Mouse (Mus musculus) olfactory bulb, adult 2 months (tissue): Measurements from ENCODE around the gene Mkrn1.

Source experiments
- CTCF ChIP-seq: fragments of 200-500 bp; IDR thresholded peaks from 2 replicates; pipeline ENCODE4 v1.5.1; 2012; ENCODE audit warnings: low read depth, mild to moderate bottlenecking, low read length, moderate library complexity; ENCODE audit not compliant: insufficient read depth
- POLR2A ChIP-seq: fragments of 200-500 bp; IDR thresholded peaks from 2 replicates; pipeline ENCODE4 v1.6.1; 2012; ENCODE audit warnings: mild to moderate bottlenecking, low read depth, low read length, moderate library complexity; ENCODE audit not compliant: insufficient read depth

DNA sequence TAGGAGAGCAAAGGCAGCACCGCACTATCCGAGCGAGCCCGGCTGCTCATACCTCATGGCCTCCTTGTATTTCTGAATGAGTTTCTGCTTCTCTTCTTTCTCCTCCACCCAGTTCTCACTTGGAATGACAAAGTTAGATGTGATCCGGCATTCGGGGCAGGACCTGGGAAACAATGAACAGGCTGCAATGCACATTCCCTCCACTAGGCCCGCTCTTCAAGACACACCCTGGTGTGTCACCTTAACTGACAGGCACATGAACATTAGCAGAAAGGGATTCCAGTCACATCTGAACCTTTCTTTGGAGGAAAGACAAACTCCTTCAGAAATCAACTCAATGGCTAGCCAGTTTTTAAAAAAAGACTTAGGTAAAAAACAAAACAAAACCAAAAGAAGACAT is 19.9 kb downstream of the Mkrn1 start:
- peak; percentile 46; the same call in 1 of the 2 replicates for TF ChIP-seq CTCF
- TF ChIP-seq POLR2A, result no peak
